Mouse (Mus musculus): ENCODE results near the gene Csnk2a1.
"Not testable (repeated sequence)": the region's sequence is repeated elsewhere in the genome, so short reads cannot be mapped to it uniquely, and the experiment has no call there.

The Csnk2a1 gene

GRCm38 (mm10) chr2:152226248-152227050 lies at the start of gene Csnk2a1:
Csnk2a1 (plus strand) TSS chr2:152226839.
- DNase-seq, result peak; percentile 91 to 95

- DNase-seq, result peak; percentile 59 to 77
These were observed 49.4 kb upstream of the Csnk2a1 start for GRCm38 (mm10) chr2:152177162-152177805.

- no peak for DNase-seq
These were observed 48.9 kb upstream of the Csnk2a1 start for GRCm38 (mm10) chr2:152177806-152178170.

- no peak for DNase-seq
These were observed 48.3 kb upstream of the Csnk2a1 start for GRCm38 (mm10) chr2:152178345-152178744.

- DNase-seq, result no peak
These were observed 47.3 kb upstream of the Csnk2a1 start for GRCm38 (mm10) chr2:152179301-152179700.

GRCm38 (mm10) chr2:152180323-152180722 lies 46.3 kb upstream of the Csnk2a1 start:
- peak; percentile 83 to 90 for DNase-seq

- no peak for DNase-seq
These were observed 39.5 kb upstream of the Csnk2a1 start for GRCm38 (mm10) chr2:152187132-152187531.

GRCm38 (mm10) chr2:152189213-152189612 lies 37.4 kb upstream of the Csnk2a1 start:
- DNase-seq, result no peak

- peak; percentile 31 to 32 for DNase-seq
These were observed 37.0 kb upstream of the Csnk2a1 start for GRCm38 (mm10) chr2:152189640-152190039.

GRCm38 (mm10) chr2:152190161-152190560 lies 36.5 kb upstream of the Csnk2a1 start:
- no peak for DNase-seq

GRCm38 (mm10) chr2:152192591-152193345 lies 33.9 kb upstream of the Csnk2a1 start:
- DNase-seq, result no peak

- DNase-seq, result no peak
These were observed 33.3 kb upstream of the Csnk2a1 start for GRCm38 (mm10) chr2:152193346-152193710.

- no peak for DNase-seq
These were observed 32.1 kb upstream of the Csnk2a1 start for GRCm38 (mm10) chr2:152194586-152194985.

GRCm38 (mm10) chr2:152196896-152197295 lies 29.7 kb upstream of the Csnk2a1 start:
- no peak for DNase-seq

- peak; percentile 60 to 73 for DNase-seq
These were observed 29.3 kb upstream of the Csnk2a1 start for GRCm38 (mm10) chr2:152197301-152197712.

GRCm38 (mm10) chr2:152206139-152206538 lies 20.5 kb upstream of the Csnk2a1 start:
- not testable (repeated sequence) for DNase-seq

- DNase-seq, result no peak
These were observed 14.8 kb upstream of the Csnk2a1 start for GRCm38 (mm10) chr2:152211871-152212270.

- no peak for DNase-seq
These were observed 9.7 kb upstream of the Csnk2a1 start for GRCm38 (mm10) chr2:152216975-152217374.

- DNase-seq, result no peak
These were observed 2.9 kb upstream of the Csnk2a1 start for GRCm38 (mm10) chr2:152223521-152224300.

- DNase-seq, result no peak
These were observed 1.1 kb upstream of the Csnk2a1 start for GRCm38 (mm10) chr2:152225536-152225935.

- DNase-seq, result peak; percentile 80 to 89
These were observed 427 bp downstream of the Csnk2a1 start for GRCm38 (mm10) chr2:152227051-152227481.

- DNase-seq, result no peak
These were observed 3.4 kb downstream of the Csnk2a1 start for GRCm38 (mm10) chr2:152230046-152230445.

- no peak for DNase-seq
These were observed 11.3 kb downstream of the Csnk2a1 start for GRCm38 (mm10) chr2:152237926-152238325.

Data from kidney, postnatal 4 days (tissue).